Mouse (Mus musculus) myocyte (in vitro differentiated cells): ENCODE measurements around the gene Defb20.
"Not testable (repeated sequence)": the region's sequence is repeated elsewhere in the genome, so short reads cannot be mapped to it uniquely, and the experiment has no call there.

Source experiments
- CEBPB ChIP-seq: IDR thresholded peaks from 2 replicates; pipeline ENCODE4 v1.6.1; 2011; ENCODE audit warnings: mild to moderate bottlenecking, moderate library complexity; ENCODE audit not compliant: poor library complexity, insufficient read depth, severe bottlenecking
- E2F4 ChIP-seq: IDR thresholded peaks from one replicate; pipeline ENCODE4 v1.6.1; 2011; ENCODE audit warnings: mild to moderate bottlenecking, control low read depth, moderate library complexity; ENCODE audit not compliant: insufficient read depth
- MAX ChIP-seq: IDR thresholded peaks from one replicate; pipeline ENCODE4 v1.6.1; 2011; ENCODE audit warnings: low read depth, mild to moderate bottlenecking, control low read depth
- MYOD1 ChIP-seq, 3 experiments: IDR thresholded peaks; one replicate each; pipeline ENCODE4 v1.6.1; 2011; ENCODE audit warnings: control low read depth in 2 of 3, low read depth in 2 of 3, mild to moderate bottlenecking in 2 of 3, moderate library complexity in 1 of 3; ENCODE audit not compliant: insufficient read length in 2 of 3, control insufficient read depth in 1 of 3
- MYOG ChIP-seq, 3 experiments: IDR thresholded peaks; one replicate each; pipeline ENCODE4 v1.6.1; 2011; ENCODE audit warnings: control low read depth in 2 of 3, low read depth in 2 of 3, mild to moderate bottlenecking in 2 of 3; ENCODE audit not compliant: insufficient read length in 2 of 3, control insufficient read depth in 1 of 3, insufficient read depth in 1 of 3
- POLR2A ChIP-seq: IDR thresholded peaks from one replicate; pipeline ENCODE4 v1.6.1; 2011; ENCODE audit warnings: low read depth, mild to moderate bottlenecking, control low read depth, moderate library complexity; ENCODE audit not compliant: insufficient read length
- POLR2AphosphoS2 ChIP-seq: IDR thresholded peaks from one replicate; pipeline ENCODE4 v1.6.1; 2011; ENCODE audit warnings: low read depth, control low read depth; ENCODE audit not compliant: insufficient read length
- REST ChIP-seq: IDR thresholded peaks from one replicate; pipeline ENCODE4 v1.6.1; 2011; ENCODE audit warnings: mild to moderate bottlenecking, control low read depth, moderate library complexity; ENCODE audit not compliant: insufficient read depth, insufficient read length
- TCF12 ChIP-seq: IDR thresholded peaks from one replicate; pipeline ENCODE4 v1.6.1; 2011; ENCODE audit warnings: mild to moderate bottlenecking, control low read depth; ENCODE audit not compliant: poor library complexity, insufficient read depth, severe bottlenecking
- TCF3 ChIP-seq: IDR thresholded peaks from one replicate; pipeline ENCODE4 v1.6.1; 2011; ENCODE audit warnings: low read depth, control low read depth; ENCODE audit not compliant: insufficient read length
- USF1 ChIP-seq: IDR thresholded peaks from one replicate; pipeline ENCODE4 v1.6.1; 2011; ENCODE audit warnings: low read depth, mild to moderate bottlenecking, control low read depth, moderate library complexity

DNA sequence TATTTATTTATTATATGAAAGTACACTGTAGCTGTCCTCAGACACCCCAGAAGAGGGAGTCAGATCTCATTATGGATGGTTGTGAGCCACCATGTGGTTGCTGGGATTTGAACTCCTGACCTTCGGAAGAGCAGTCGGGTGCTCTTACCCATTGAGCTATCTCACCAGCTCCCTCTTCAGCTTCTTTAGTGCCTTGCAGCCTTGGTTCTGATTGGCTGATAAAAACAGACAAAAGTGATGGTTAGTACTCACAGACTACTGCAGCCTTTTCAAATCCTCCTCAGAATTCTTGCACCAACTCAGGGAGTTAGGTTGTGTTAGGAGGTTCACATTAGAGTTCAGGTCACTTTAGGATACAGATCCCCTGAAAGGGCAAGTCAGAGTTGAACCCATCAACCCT is 48.4 kb upstream of the Defb20 start:
- TF ChIP-seq MYOG (IDR thresholded peaks at IDR 0.05; ENCODE audit: control insufficient read depth in 1 of 3, insufficient read depth in 1 of 3, insufficient read length in 2 of 3, low read depth in 2 of 3); TCF12; POLR2A; CEBPB; E2F4; MYOD1 (IDR thresholded peaks at IDR 0.05; ENCODE audit: control insufficient read depth in 1 of 3, insufficient read length in 2 of 3, low read depth in 2 of 3); MAX; TCF3; USF1; POLR2AphosphoS2; REST: not testable (repeated sequence)
